Mouse (Mus musculus) c-Kit-positive CD71-negative TER-119-negative erythroid progenitor cells, embryonic 14.5 days (primary cell): ENCODE results near the gene Nlk.
"Not testable (repeated sequence)": the region's sequence is repeated elsewhere in the genome, so short reads cannot be mapped to it uniquely, and the experiment has no call there.

Experiments used
- DNase-seq: peaks from one replicate; pipeline ENCODE4 v3.0.0-alpha.2; 2013; ENCODE audit warnings: low read depth

The Nlk gene

DNA sequence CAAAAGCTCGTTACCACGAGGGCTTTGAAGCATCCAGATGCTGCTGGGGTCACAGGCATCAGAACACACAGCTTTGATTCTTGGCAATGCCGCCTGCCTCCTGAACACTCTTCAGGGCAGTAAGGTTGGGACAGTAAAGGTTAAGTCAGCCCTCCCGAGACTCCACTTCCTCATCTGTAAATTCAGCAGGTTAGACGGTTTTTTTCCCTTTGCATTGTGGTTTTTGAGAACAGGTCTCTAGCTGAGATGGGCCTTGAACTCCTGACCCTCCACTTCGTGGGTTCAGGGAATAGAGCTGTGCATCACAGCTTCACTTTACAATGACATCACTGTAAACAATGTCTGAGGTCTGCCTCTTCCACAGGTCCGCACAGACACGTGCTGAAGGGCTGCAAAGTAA, 152.0 kb downstream of the Nlk start:
- DNase-seq = no peak

DNA sequence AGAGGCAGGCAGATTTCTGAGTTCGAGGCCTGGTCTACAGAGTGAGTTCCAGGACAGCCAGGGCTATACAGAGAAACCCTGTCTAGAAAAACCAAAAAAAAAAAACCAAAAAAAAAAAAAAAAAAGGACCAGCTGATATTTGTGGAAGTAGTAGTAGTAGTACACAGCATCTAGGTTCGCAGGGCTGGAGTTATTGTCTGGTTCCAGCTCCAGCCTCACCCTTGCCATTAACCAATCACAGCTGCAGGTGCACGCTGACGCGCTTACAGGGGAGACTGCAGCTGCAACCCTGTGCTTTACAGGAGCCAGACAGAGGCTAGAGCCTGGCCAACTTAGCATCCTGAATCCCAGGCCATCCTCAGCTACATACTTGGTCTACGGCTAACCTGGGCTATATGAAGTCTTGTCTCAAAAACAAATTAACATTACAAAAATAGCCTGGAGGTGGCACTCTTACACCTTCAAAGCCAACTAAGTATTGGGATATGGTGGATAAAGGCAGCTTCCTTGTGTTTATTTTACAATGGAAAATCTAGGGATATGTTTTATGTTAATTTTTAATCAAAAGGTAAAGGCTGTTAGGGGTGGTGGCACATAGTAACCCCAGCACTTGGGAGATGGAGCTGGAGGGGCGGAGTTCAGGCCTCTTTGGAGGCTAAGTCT, 152.6 kb downstream of the Nlk start:
- DNase-seq = no peak

DNA sequence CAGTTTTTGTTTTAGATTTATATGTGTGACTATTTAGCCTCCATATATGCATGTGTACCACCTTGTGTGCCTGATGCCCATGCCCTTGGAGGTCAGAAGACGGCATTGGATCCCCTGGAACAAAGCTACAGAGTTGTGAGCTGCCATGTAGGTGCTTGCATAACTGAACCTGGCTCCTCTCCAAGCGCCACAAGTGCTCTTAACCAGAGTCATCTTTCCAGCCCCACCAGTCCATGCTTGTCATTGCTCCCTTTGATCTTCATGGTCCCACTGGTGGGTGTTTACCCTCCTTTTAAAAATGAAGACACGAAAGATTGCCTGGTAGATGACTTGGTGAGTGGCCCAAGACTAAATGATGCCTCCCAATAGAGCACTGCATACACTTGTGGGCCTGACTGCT, 156.8 kb downstream of the Nlk start:
- DNase-seq = no peak

DNA sequence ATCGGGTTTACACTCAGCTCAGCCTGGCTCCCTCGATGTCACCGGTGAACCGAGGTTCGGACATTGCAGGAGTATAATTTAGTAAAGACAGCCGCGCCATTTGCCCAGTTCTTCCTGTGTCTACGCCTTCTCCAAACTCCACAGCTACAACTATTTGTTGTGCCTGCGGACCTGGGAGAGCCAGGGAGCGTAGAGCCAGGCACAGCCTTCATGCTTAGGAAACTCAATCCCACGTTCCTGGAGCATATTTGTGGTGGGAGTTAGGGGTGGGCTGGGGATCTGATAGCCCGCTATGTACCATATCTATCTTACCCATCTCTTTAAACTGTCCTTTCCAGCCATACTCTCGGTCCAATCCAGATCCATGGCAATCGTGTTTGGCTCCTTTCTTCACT, 160.5 kb downstream of the Nlk start:
- no peak for DNase-seq

DNA sequence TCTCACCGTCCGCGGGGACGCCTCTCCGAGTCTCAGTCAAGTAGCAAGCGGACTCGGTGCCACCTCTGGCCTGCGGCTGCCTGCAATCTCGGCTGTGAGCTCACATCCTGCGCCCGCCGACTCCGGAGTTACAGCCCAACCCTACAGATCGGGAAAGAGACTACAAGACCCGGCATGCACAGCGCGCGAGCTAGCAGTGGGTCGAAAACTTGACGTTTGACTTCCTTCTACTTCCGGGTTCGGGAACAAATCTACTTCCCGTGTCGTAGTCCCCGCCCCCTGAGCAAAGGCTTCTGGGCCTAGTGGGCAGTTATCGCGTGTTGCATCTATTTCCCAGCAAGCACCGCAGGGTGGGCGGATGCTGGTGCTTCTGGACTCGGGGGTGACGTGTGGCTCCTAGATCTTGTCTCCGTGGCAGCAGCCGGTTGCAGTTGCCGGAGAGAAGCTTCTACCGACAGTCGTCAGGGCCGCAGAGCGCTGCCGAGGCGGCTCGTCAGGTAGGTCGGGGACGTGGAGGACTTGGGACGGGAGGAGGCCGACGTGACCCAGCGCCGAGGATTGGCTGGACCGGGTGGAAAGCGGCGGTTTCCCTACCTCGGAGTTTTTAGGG, 161.0 kb downstream of the Nlk start, which contains the start of the genes Tnfaip1 and Ift20:
Tnfaip1 (minus strand) TSS at position 253 of the 610 bp plus-strand sequence.
Ift20 (plus strand) TSS at position 282 of the 610 bp plus-strand sequence.
- DNase-seq = peak; percentile 98

DNA sequence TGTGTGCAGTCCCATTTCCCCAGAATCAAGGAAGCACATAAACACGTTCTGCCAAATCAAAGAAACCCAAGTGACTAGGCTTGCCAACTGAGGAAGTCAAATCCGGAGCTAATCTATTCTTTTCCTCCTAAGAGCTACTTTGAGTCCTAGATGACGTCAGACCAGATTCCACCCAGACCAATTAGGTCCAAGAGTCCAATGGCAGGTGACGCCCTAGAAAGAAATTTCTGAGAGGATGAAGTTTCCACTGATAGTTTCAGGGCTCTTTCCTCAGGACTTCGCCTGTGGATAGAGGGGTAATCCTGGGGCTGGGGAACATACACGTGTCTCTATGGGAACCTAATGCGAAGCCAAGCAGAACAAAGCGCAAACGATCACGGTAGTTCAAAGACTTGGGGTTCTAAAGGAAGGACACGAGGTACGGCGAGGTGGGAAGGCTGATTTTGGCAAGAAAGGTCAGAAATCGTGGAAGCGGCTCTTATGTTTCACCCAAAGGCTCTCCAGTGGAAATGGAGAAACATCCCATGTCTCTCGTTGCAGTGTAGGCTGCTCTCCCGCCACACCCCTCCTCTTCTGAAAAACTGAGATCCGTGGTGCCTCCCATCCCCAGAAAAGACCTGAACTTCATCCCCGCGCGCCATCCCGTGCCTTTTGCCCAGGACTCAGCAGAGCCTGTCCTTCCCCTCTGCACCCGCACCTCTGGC, 161.6 kb downstream of the Nlk start:
- no peak for DNase-seq

DNA sequence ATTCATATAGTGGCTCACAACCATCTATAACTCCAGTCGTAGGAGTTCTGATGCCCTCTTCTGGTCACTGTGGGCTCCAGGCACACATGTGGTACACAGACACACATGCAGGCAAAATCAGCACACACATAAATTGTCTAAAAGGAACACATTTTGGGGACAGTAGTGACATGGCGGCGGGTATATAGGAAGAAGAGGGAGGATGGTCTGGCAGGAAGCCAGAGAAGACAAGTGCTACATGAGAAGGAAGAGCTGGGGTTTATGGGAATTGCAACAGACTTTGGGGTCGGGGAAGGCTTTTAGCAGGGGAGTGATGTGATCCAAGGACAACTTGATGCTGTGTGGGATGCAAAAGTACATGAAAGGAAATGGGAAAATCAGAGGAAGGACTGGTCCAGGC, 162.7 kb downstream of the Nlk start:
- DNase-seq = no peak

DNA sequence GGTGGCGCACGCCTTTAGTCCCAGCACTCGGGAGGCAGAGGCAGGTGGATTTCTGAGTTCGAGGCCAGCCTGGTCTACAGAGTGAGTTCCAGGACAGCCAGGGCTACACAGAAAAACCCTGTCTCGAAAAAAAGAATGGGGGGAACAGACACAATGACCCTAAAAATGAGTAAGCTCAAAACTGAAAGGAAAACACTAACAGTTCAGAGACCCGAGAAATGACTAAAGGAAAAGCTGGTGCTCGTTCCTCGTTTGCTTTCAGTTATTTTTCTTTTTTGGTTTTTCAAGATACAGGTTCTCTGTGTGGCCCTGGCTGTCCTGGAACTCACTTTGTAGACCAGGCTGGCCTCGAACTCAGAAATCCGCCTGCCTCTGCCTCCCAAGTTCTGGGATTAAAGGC, 165.7 kb downstream of the Nlk start:
- not testable (repeated sequence) for DNase-seq

DNA sequence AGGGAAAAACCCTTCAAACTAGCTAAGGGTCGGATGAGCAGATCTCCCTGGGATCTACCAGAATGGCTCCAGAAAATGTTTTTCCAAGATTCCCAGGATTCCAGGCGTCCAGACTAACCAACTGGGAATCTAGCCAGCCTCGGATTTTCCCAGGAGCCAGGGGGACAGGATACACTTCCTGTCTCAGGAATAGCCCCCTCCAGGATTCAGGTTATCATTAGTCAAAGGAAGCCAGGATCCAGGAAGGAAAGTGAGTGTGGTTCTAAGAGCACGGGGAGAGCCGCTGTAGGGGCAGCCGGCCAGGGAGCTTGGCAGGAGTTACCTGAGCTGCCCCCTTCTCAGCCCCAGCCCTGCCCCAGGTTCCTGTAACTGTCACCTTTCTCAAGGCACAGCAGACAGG, 166.1 kb downstream of the Nlk start:
- no peak for DNase-seq

DNA sequence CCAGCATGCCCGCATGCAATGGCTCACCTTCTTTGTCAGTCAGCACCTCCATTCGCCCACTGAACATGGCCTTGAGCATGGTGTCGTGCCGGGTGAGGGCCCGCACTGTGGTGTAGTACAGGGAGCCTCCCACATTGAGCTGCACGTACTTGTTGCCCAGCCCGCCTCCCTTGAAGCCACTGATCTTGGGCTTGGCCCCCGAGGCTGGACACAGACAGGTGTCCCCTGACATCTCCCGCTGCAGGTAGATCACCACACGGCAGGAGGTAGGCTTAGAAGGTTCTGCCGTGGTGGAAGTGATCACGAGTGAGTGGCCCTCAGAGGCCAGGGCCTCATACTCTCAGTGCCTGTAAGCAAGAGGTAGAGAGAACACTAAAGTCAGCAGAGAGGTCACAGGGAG, 167.2 kb downstream of the Nlk start:
- DNase-seq = no peak

DNA sequence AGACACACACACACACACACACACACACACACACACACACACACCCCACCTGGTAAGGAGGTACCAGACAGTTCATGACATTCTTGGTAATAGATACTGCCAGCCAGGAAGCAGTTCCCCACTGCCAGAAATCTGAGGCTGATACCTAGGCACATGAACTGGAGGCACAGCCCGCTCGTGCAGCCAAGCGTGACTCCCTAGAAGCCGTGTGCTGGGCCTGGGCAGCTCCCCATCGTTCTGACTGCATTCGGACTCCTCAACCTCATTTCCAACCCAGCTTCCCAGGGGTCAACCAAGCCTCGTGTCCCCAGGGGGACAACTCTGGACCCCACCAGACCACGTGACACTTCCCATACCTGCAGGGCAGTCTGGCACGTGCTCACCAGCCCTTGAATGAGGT, 168.5 kb downstream of the Nlk start:
- no peak for DNase-seq

DNA sequence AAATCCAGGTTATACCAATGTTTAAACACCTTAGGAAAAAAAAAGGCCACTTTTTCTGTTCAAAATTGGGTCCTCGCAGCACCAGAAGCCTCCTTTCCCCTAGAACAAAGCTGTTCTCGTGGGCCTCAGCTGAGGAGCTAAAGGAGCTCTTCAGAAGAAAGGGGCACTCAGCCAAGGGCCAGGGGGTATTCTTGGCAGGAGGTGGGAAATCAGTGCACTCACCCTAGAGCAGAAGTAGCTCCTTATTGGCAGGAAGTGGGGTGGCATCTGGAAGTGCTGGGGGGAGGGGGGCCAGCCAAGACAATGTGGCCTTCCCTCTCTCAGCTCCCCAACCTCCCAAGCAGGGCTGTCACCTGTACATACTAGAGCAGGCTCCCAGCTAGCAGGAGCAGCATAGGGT, 172.3 kb downstream of the Nlk start:
- DNase-seq = no peak

DNA sequence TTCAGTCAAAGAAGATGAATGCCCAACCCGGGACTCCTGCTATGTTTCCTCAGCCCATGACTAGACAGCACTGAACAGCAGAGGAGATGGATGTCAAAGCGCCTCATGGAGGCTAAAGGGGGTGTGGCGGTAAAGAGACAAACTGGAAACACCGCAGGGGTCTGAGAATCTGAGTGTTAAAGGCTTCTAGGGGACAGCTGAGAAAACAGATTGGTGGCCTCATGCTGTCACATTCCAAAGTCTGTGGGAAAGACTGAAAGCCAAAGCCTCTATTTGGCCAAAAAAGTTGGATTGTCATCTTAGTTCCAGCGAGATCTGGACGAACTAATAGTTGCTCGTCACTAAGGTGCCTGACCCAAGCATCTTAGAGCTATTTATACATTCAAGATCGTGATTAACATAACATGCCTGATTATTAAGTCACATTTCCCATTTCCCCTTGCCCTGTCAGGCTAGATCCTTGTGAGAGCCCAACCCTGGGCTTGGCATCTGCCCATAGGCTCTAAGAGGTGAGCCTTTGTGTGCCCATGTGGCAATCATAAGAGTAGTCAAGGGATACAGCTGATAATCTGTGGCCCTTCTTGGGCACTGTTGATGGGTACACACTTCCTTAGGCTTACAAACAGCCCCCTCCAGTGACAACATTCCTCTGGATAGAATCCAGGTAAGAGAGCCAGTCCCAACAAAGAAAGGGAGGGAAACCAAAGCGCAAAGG, 173.8 kb downstream of the Nlk start:
- no peak for DNase-seq

DNA sequence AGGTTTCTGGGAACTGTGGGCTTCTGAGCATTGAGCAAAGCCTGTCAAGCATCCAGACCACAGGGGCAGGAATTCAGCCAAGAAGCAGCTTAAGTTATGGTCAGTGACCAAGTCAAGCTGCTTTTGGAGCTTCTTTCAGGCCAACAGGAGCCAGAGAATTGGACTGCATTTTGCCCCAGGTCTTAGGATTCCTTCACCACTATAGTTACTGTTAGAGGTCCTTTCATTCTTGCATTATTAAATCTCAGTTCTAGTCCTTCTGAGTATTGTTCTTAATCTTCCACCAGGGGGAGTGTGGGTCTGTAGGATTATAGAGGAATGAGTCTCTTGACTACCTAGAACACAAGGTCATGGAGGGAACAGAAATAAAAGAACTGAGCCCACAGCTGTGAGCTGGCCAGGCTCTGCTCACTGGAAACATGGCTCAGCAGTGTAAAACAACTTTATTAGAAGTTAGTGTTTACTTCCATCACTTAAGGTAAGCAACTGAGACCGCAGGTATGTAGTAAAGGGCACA, 174.6 kb downstream of the Nlk start:
- no peak for DNase-seq

DNA sequence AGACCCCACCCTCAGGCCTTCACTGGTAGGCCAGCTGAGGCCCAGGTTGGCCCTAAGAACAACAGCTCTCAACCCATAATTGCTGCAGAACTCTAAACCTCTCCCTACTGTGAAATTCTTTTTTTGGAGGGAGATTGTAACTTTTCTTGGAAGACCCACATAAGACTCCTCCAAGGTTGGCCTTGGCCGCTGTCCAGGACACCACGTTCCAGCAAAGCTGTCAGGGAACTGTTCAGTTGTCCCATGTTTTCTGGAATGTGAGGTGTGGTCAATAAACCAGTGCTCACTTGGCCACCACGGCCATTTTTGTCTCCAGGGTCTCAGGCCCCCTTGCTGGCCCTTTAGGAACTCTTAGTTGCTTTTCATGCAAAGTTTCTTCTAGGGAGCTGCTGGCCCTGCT, 175.3 kb downstream of the Nlk start:
- DNase-seq = no peak

DNA sequence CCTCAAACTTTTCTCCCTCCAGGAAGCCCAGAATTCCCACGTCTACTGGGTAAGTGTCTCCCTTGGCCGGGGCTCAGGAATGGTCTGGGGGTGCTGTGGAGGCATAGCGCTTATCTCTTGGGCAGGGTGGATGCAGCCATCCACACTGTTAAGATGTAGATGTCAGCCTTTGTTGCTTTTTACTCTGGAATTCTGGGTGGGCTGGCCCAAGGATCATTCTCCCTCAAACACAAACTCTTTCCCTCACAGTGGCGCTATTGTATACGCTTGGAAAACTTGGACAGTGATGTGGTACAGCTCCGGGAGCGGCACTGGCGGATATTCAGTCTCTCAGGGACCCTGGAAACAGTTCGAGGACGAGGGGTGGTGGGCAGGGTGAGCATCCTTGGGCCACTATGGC, 178.2 kb downstream of the Nlk start:
- no peak for DNase-seq
